Mouse (Mus musculus): ENCODE measurements around the gene Gse1.
A peak's percentile ranks its signal among the peaks of the same experiment; 100 is the strongest.

Gse1 gene

GRCm38 (mm10) chr8:120426622-120427385, 198.5 kb downstream of the Gse1 start:
- Histone ChIP-seq H3K27me3 (ENCODE audit: insufficient read depth, low read length) (peaks cover 13% of the 10 kb centered on the region), H3K4me3 (replicated peaks; ENCODE audit: low read length) (no peak overlapping the region; the same call in 1 of the 2 replicates), H3K4me1 (replicated peaks; ENCODE audit: low read depth, low read length) (peaks cover 87% of the 10 kb centered on the region), H3K36me3 (ENCODE audit: insufficient read depth, low read length) (no peaks in the 10 kb centered on the region), H3K9me3 (ENCODE audit: low read length) (peaks cover 3% of the 10 kb centered on the region; the same call in 1 of the 2 replicates)
- TF ChIP-seq POU5F1 (IDR thresholded peaks at IDR 0.05; ENCODE audit: borderline replicate concordance, low read length) (no peak), CTCF (conservative IDR thresholded peaks at IDR 0.05; ENCODE audit: low read length) (no peak), NANOG (IDR thresholded peaks at IDR 0.05; ENCODE audit: borderline replicate concordance, low read length) (no peak)

- Histone ChIP-seq H3K36me3 (ENCODE audit: insufficient read depth, low read length) (no peaks in the 10 kb centered on the region), H3K4me1 (replicated peaks; ENCODE audit: low read depth, low read length) (peaks cover 71% of the 10 kb centered on the region), H3K9me3 (ENCODE audit: low read length) (peaks cover 3% of the 10 kb centered on the region; the same call in 1 of the 2 replicates), H3K27me3 (ENCODE audit: insufficient read depth, low read length) (peaks cover 14% of the 10 kb centered on the region; the same call in 1 of the 2 replicates), H3K4me3 (replicated peaks; ENCODE audit: low read length) (no peak overlapping the region)
- no peak for TF ChIP-seq POU5F1 (IDR thresholded peaks at IDR 0.05; ENCODE audit: borderline replicate concordance, low read length)
- TF ChIP-seq NANOG (IDR thresholded peaks at IDR 0.05; ENCODE audit: borderline replicate concordance, low read length): no peak
- TF ChIP-seq CTCF (conservative IDR thresholded peaks at IDR 0.05; ENCODE audit: low read length): no peak
Measured at GRCm38 (mm10) chr8:120428492-120428891, 200.2 kb downstream of the Gse1 start.

- H3K9me3 ChIP-seq (ENCODE audit: low read length): peaks cover 3% of the 10 kb centered on the region; the same call in 1 of the 2 replicates
- H3K4me1 ChIP-seq (replicated peaks; ENCODE audit: low read depth, low read length): peaks cover 65% of the 10 kb centered on the region
- no peak overlapping the region for H3K4me3 ChIP-seq (replicated peaks; ENCODE audit: low read length)
- H3K36me3 ChIP-seq (ENCODE audit: insufficient read depth, low read length): no peaks in the 10 kb centered on the region
- no peak for TF ChIP-seq CTCF (conservative IDR thresholded peaks at IDR 0.05; ENCODE audit: low read length)
- TF ChIP-seq POU5F1 (IDR thresholded peaks at IDR 0.05; ENCODE audit: borderline replicate concordance, low read length): no peak
- no peak for TF ChIP-seq NANOG (IDR thresholded peaks at IDR 0.05; ENCODE audit: borderline replicate concordance, low read length)
- H3K27me3 ChIP-seq (ENCODE audit: insufficient read depth, low read length): 0 out of 2 replicates have a peak, but pooled peaks cover 14% of the 10 kb centered on the region
Measured at GRCm38 (mm10) chr8:120429116-120429515, 200.9 kb downstream of the Gse1 start.

- peaks cover 61% of the 10 kb centered on the region for H3K4me1 ChIP-seq (replicated peaks; ENCODE audit: low read depth, low read length)
- H3K36me3 ChIP-seq (ENCODE audit: insufficient read depth, low read length): no peaks in the 10 kb centered on the region
- H3K9me3 ChIP-seq (ENCODE audit: low read length): peaks cover 3% of the 10 kb centered on the region; the same call in 1 of the 2 replicates
- H3K27me3 ChIP-seq (ENCODE audit: insufficient read depth, low read length): peaks cover 10% of the 10 kb centered on the region; the same call in 1 of the 2 replicates
- no peak for TF ChIP-seq CTCF (conservative IDR thresholded peaks at IDR 0.05; ENCODE audit: low read length)
- no peak for TF ChIP-seq POU5F1 (IDR thresholded peaks at IDR 0.05; ENCODE audit: borderline replicate concordance, low read length)
- no peak for TF ChIP-seq NANOG (IDR thresholded peaks at IDR 0.05; ENCODE audit: borderline replicate concordance, low read length)
- H3K4me3 ChIP-seq (replicated peaks; ENCODE audit: low read length): no peak overlapping the region
Measured at GRCm38 (mm10) chr8:120431042-120431441, 202.8 kb downstream of the Gse1 start.

GRCm38 (mm10) chr8:120432438-120432837, 204.2 kb downstream of the Gse1 start:
- Histone ChIP-seq H3K9me3 (ENCODE audit: low read length) (peaks cover 3% of the 10 kb centered on the region; the same call in 1 of the 2 replicates), H3K4me1 (replicated peaks; ENCODE audit: low read depth, low read length) (peaks cover 61% of the 10 kb centered on the region), H3K36me3 (ENCODE audit: insufficient read depth, low read length) (no peaks in the 10 kb centered on the region), H3K4me3 (replicated peaks; ENCODE audit: low read length) (no peak overlapping the region), H3K27me3 (ENCODE audit: insufficient read depth, low read length) (peaks cover 23% of the 10 kb centered on the region)
- TF ChIP-seq POU5F1 (IDR thresholded peaks at IDR 0.05; ENCODE audit: borderline replicate concordance, low read length) (no peak), CTCF (conservative IDR thresholded peaks at IDR 0.05; ENCODE audit: low read length) (no peak), NANOG (IDR thresholded peaks at IDR 0.05; ENCODE audit: borderline replicate concordance, low read length) (no peak)

GRCm38 (mm10) chr8:120433143-120433542, 204.9 kb downstream of the Gse1 start:
- peaks cover 3% of the 10 kb centered on the region; the same call in 1 of the 2 replicates for H3K9me3 ChIP-seq (ENCODE audit: low read length)
- peaks cover 30% of the 10 kb centered on the region for H3K27me3 ChIP-seq (ENCODE audit: insufficient read depth, low read length)
- H3K36me3 ChIP-seq (ENCODE audit: insufficient read depth, low read length): no peaks in the 10 kb centered on the region
- no peak overlapping the region for H3K4me3 ChIP-seq (replicated peaks; ENCODE audit: low read length)
- no peak for TF ChIP-seq NANOG (IDR thresholded peaks at IDR 0.05; ENCODE audit: borderline replicate concordance, low read length)
- no peak for TF ChIP-seq POU5F1 (IDR thresholded peaks at IDR 0.05; ENCODE audit: borderline replicate concordance, low read length)
- TF ChIP-seq CTCF (conservative IDR thresholded peaks at IDR 0.05; ENCODE audit: low read length): no peak
- peaks cover 63% of the 10 kb centered on the region for H3K4me1 ChIP-seq (replicated peaks; ENCODE audit: low read depth, low read length)

- peaks cover 36% of the 10 kb centered on the region for H3K27me3 ChIP-seq (ENCODE audit: insufficient read depth, low read length)
- no peak overlapping the region for H3K4me3 ChIP-seq (replicated peaks; ENCODE audit: low read length)
- no peaks in the 10 kb centered on the region for H3K36me3 ChIP-seq (ENCODE audit: insufficient read depth, low read length)
- peak; percentile 71 for TF ChIP-seq CTCF (conservative IDR thresholded peaks at IDR 0.05; ENCODE audit: low read length)
- no peak for TF ChIP-seq NANOG (IDR thresholded peaks at IDR 0.05; ENCODE audit: borderline replicate concordance, low read length)
- no peak for TF ChIP-seq POU5F1 (IDR thresholded peaks at IDR 0.05; ENCODE audit: borderline replicate concordance, low read length)
- H3K9me3 ChIP-seq (ENCODE audit: low read length): peaks cover 3% of the 10 kb centered on the region; the same call in 1 of the 2 replicates
- peaks cover 63% of the 10 kb centered on the region for H3K4me1 ChIP-seq (replicated peaks; ENCODE audit: low read depth, low read length)
Measured at GRCm38 (mm10) chr8:120433734-120434133, 205.5 kb downstream of the Gse1 start.

GRCm38 (mm10) chr8:120435781-120436180, 207.5 kb downstream of the Gse1 start:
- Histone ChIP-seq H3K4me3 (replicated peaks; ENCODE audit: low read length) (no peak overlapping the region), H3K27me3 (ENCODE audit: insufficient read depth, low read length) (peaks cover 41% of the 10 kb centered on the region), H3K36me3 (ENCODE audit: insufficient read depth, low read length) (no peaks in the 10 kb centered on the region), H3K4me1 (replicated peaks; ENCODE audit: low read depth, low read length) (peaks cover 68% of the 10 kb centered on the region), H3K9me3 (ENCODE audit: low read length) (no peaks in the 10 kb centered on the region)
- no peak for TF ChIP-seq POU5F1 (IDR thresholded peaks at IDR 0.05; ENCODE audit: borderline replicate concordance, low read length)
- TF ChIP-seq NANOG (IDR thresholded peaks at IDR 0.05; ENCODE audit: borderline replicate concordance, low read length): no peak
- TF ChIP-seq CTCF (conservative IDR thresholded peaks at IDR 0.05; ENCODE audit: low read length): no peak

Measured in E14TG2a.4 (cell line).